In genomic region chr6:115420963-115421362, GRCm38 (mm10) we compare ENCODE assay signal across 12 mouse cellular contexts.
DNase-seq lines count a peak whose midpoint lies in the region; ATAC-seq lines count a peak whose summit lies in the region.
"Had no signal": no experiment of that assay in that cellular context is flagged by ENCODE, and none has a peak within 500 bp of the region (broad histone marks: within the 10 kb centered on the region; RNA-seq: fewer than 3 reads in every experiment).

No protein-coding gene starts in this region.

- H3K9me3 ChIP-seq in midbrain, embryonic 11.5 days (ENCODE audit: control insufficient read depth, low read length): no peaks in the 10 kb centered on the region
- H3K9me3 ChIP-seq: heart, embryonic 15.5 days; limb, embryonic 15.5 days had no signal

- no peak overlapping the region for H3K4me3 ChIP-seq in midbrain, embryonic 11.5 days (ENCODE audit: low read depth, low read length)
- H3K4me3 ChIP-seq: heart, embryonic 15.5 days; limb, embryonic 15.5 days had no signal

- H3K4me2 ChIP-seq in midbrain, embryonic 11.5 days: no peak overlapping the region
- H3K4me2 ChIP-seq: heart, embryonic 15.5 days; limb, embryonic 15.5 days had no signal

- H3K27ac ChIP-seq in midbrain, embryonic 11.5 days (ENCODE audit: low read depth, low read length): no peak overlapping the region
- H3K27ac ChIP-seq: heart, embryonic 15.5 days; kidney, postnatal 0 days; limb, embryonic 15.5 days had no signal

- DNase-seq in 3134 (ENCODE audit: extremely low read depth, insufficient read length, low spot score) (peak; percentile 51), 3T3-L1 (ENCODE audit: low read depth, low spot score) (peak; percentile 77)
- peak; percentile 71 for DNase-seq in heart, adult 8-10 months (ENCODE audit: low spot score)
- DNase-seq in lung, adult 18-20 months: peak; percentile 53 to 78
- no peak for DNase-seq in layer of hippocampus, adult 18-20 months (ENCODE audit: low spot score in 2 of 2)
- DNase-seq in midbrain, embryonic 11.5 days (ENCODE audit: low spot score, missing footprints): no peak
- DNase-seq: midbrain, embryonic 14.5 days; thymus, postnatal 36 days had no signal

- WGBS in midbrain, embryonic 11.5 days: 67% methylated on average over 1 of the region's 1 CpGs

- no peaks in the 10 kb centered on the region for H3K27me3 ChIP-seq in midbrain, embryonic 11.5 days (ENCODE audit: control insufficient read depth, insufficient read depth, low read length)
- H3K27me3 ChIP-seq: heart, embryonic 15.5 days; limb, embryonic 15.5 days had no signal

- ATAC-seq in megakaryocyte-erythroid progenitor cell, adult 5-6 weeks (replicated peaks; ENCODE audit: low FRiP score, low TSS enrichment, poor library complexity, severe bottlenecking): no peak
- no peak for ATAC-seq in midbrain, embryonic 11.5 days (ENCODE audit: low FRiP score)

- no peaks in the 10 kb centered on the region for H3K4me1 ChIP-seq in midbrain, embryonic 11.5 days (ENCODE audit: control insufficient read depth, insufficient read depth, low read length)
- H3K4me1 ChIP-seq: heart, embryonic 15.5 days; limb, embryonic 15.5 days had no signal

- no peaks in the 10 kb centered on the region for H3K36me3 ChIP-seq in midbrain, embryonic 11.5 days (ENCODE audit: control insufficient read depth, insufficient read depth, low read length)
- H3K36me3 ChIP-seq: heart, embryonic 15.5 days; limb, embryonic 15.5 days had no signal

- H3K9ac ChIP-seq in midbrain, embryonic 11.5 days (ENCODE audit: low read length): no peak overlapping the region
- H3K9ac ChIP-seq: heart, embryonic 15.5 days; limb, embryonic 15.5 days had no signal

Comparison
In these comparisons a context has a peak if more than half of its experiments do, and no peak if none do; other contexts are left out.
1. DNase-seq: peak in 3134 (single experiment), 3T3-L1 (single experiment), heart, adult 8-10 months (single experiment) and lung, adult 18-20 months (2 of 2); none in layer of hippocampus, adult 18-20 months (0 of 2) and midbrain, embryonic 11.5 days (single experiment).